Mouse (Mus musculus) hindbrain, embryonic 10.5 days (tissue): ENCODE measurements at regions not wholly inside any gene's neighbourhood (a gene's known extent, or its start where the extent isn't known, plus 50 kb on each side); places are given as distances from the start of the nearest gene placed in this dataset.
A peak's percentile ranks its signal among the peaks of the same experiment; 100 is the strongest.

Source experiments
- DNase-seq: peaks from one replicate; pipeline ENCODE4 v3.0.0-alpha.2; 2017; ENCODE audit warnings: low spot score
- H3K27ac ChIP-seq: fragments of 300-500 bp; sonication (generic); 2 replicates; pipeline ENCODE4 v1.5.1; 2016; ENCODE audit warnings: mild to moderate bottlenecking, moderate library complexity
- H3K27me3 ChIP-seq: fragments of 300-500 bp; sonication (generic); 2 replicates; pipeline ENCODE4 v1.6.1; 2016; ENCODE audit warnings: mild to moderate bottlenecking; ENCODE audit not compliant: poor library complexity, insufficient read depth, severe bottlenecking
- H3K36me3 ChIP-seq: fragments of 300-500 bp; sonication (generic); 2 replicates; pipeline ENCODE4 v1.6.1; 2016; ENCODE audit warnings: mild to moderate bottlenecking, moderate library complexity
- H3K4me1 ChIP-seq: fragments of 300-500 bp; sonication (generic); replicated peaks from 2 replicates; pipeline ENCODE4 v1.6.1; 2016; ENCODE audit warnings: mild to moderate bottlenecking
- H3K4me3 ChIP-seq: fragments of 300-500 bp; sonication (generic); 2 replicates; pipeline ENCODE4 v1.5.1; 2016; ENCODE audit warnings: mild to moderate bottlenecking, moderate library complexity
- H3K9me3 ChIP-seq: fragments of 300-500 bp; sonication (generic); 2 replicates; pipeline ENCODE4 v1.6.1; 2016; ENCODE audit warnings: mild to moderate bottlenecking, moderate library complexity
- WGBS: fragments of 180-500 bp; shearing (Covaris S2); methylation state at CpG from one replicate; pipeline ENCODE4 v1.1.7; 2016; 5-methylcytosine and 5-hydroxymethylcytosine counted together

DNA sequence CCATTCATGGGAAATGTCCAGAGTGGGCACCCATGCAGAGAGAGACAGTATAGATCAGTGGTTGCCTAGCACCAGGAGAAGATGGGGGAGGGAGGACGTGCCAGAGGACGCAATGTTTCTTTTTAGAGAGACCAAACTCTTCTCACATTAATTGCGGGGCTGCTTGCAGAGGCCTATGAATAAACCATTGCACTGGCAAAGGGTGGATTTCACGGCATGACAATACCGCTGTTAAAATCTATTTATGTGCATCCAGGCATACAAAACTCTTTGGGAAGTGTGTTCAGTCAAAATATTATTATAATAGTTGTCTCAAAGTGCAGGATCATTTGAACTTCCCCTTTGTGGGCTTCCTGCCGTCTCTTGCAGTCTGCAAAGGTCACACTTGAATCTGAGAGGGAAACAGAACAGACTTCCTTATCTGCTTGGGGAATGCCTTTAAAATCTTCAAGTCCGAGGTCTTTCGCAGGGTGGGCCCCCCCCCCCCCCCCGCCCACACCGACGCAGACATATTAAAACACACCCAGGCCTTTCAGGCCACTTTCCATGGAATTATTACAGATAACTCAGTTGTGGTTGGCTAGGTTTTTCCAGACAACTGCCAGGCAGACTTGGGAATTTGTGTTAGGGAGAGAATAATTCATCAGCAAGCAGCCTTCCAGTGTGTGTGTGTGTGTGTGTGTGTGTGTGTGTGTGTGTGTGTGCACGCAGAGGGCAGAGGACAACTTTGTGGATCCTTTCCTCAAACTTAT, 78.3 kb upstream of the Slc45a1 start:
- Histone ChIP-seq H3K27ac (peak overlapping the region; percentile 83), H3K4me3 (peak overlapping the region; percentile 4; the same call in 1 of the 2 replicates), H3K9me3 (peaks cover 7% of the 10 kb centered on the region), H3K4me1 (peaks cover 44% of the 10 kb centered on the region), H3K36me3 (peaks cover 4% of the 10 kb centered on the region; the same call in 1 of the 2 replicates), H3K27me3 (no peaks in the 10 kb centered on the region; the same call in 1 of the 2 replicates)
- WGBS, result 11% methylated on average over 12 of the region's 12 CpGs
- peak; percentile 76 for DNase-seq

DNA sequence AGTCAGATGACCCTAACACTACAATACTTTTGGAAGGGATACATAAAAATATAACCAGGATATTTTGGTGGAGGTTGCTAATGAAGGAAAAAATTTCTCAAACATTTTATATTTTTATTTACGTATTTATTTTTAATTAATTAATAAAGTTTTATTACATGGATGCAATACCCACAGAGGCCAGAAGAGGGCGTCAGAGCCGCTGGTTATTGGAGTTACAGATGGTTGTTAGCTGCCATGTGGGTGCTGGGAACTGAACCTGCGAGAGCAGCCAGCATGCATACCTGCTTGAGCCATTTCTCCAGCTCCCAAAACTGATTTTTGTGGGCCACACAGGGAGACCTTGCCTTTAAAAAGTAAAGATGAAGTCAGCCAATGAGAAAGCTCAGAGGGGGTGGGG, 74.6 kb upstream of the Slc45a1 start:
- WGBS, result 61% methylated on average over 4 of the region's 4 CpGs
- Histone ChIP-seq H3K27ac (no peak overlapping the region), H3K27me3 (no peaks in the 10 kb centered on the region; the same call in 1 of the 2 replicates), H3K9me3 (peaks cover 7% of the 10 kb centered on the region), H3K4me1 (peaks cover 48% of the 10 kb centered on the region), H3K36me3 (peaks cover 4% of the 10 kb centered on the region; the same call in 1 of the 2 replicates), H3K4me3 (no peak overlapping the region)
- no peak for DNase-seq

DNA sequence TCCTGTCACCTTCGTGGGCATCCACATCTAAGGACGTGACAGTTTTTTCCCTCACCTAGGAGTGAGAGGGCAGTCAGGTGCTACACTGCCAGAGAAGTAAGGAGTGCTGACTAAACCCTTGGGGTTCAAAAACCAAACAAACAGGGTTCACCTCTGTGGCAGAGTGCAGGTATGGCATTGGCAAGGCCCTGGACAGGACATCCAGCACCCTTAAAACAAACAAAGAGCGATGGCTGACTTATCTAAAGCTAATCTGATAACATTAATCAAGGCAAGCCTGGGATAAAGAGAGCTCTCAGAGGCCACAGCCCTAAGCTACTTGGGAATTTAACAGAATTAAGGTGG, 74.1 kb upstream of the Slc45a1 start:
- WGBS, result 88% methylated on average over 3 of the region's 3 CpGs

GRCm38 (mm10) chr4:150725443-150726135, 73.6 kb upstream of the Slc45a1 start:
- Histone ChIP-seq H3K4me1 (peaks cover 44% of the 10 kb centered on the region), H3K4me3 (no peak overlapping the region), H3K36me3 (peaks cover 4% of the 10 kb centered on the region; the same call in 1 of the 2 replicates), H3K27ac (peak overlapping the region; percentile 53; the same call in 1 of the 2 replicates), H3K9me3 (peaks cover 7% of the 10 kb centered on the region), H3K27me3 (no peaks in the 10 kb centered on the region; the same call in 1 of the 2 replicates)
- WGBS, result 77% methylated on average over 17 of the region's 17 CpGs
- no peak for DNase-seq

More for the DNA sequence above, 74.1 kb upstream of the Slc45a1 start:
- no peak for DNase-seq
- Histone ChIP-seq H3K27me3 (no peaks in the 10 kb centered on the region; the same call in 1 of the 2 replicates), H3K27ac (peak overlapping the region; percentile 53; the same call in 1 of the 2 replicates), H3K9me3 (peaks cover 7% of the 10 kb centered on the region), H3K4me3 (no peak overlapping the region), H3K36me3 (peaks cover 4% of the 10 kb centered on the region; the same call in 1 of the 2 replicates), H3K4me1 (peaks cover 44% of the 10 kb centered on the region)

DNA sequence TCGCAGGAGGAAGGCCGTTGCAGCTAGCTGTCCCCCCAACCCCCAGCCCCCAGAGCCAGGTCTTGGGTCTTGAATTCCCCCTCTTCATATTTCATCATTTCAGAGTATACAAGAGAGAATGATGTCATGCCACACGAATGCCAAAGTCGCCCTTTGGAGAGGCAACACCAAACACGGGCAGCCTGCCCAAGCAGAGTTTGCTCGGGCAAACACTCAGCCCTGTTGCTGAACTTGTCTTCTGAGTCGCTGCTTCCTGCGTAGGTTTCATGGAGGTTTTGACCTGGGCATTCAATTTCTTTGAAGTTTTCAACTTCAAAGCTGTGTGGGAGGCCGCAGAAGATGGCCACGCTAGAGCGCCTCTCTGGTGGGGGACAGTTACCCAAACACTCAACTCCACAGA, 72.8 kb upstream of the Slc45a1 start:
- H3K27me3 ChIP-seq, result no peaks in the 10 kb centered on the region; the same call in 1 of the 2 replicates
- WGBS, result 88% methylated on average over 11 of the region's 11 CpGs
- H3K9me3 ChIP-seq, result peaks cover 7% of the 10 kb centered on the region
- no peak for DNase-seq
- peaks cover 4% of the 10 kb centered on the region; the same call in 1 of the 2 replicates for H3K36me3 ChIP-seq
- peaks cover 44% of the 10 kb centered on the region for H3K4me1 ChIP-seq
- H3K27ac ChIP-seq, result no peak overlapping the region
- no peak overlapping the region for H3K4me3 ChIP-seq

DNA sequence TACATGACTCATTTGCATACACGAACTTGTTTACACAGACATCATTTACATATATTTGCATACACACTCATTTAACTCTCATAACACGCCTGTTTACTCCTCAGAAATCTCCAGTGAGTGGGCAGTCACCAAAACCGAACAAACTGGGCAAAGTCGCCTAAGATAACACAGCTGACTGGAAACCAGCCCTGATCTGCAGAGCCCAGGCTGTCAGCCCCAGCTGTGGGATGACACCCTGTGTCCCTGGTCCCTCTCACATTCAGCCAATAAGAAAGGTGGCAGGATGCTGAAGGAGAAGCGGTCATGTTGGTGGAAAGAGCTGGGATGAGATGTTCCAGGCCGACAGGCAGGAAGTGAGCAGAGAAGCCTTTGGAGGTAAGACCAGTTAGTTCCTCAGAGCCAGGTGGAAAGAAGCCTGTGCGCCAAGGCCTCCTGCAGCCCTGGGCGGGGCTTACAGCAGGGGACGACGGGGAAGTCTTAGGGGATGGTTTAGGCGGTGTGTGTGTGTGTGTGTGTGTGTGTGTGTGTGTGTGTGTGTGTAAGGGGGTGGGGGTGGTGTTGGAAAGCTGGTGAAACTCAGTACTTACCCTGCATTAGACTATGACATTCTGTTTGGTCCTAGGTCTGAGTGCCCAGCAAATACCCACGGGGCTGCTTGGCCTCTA, 69.8 kb upstream of the Slc45a1 start:
- peaks cover 3% of the 10 kb centered on the region for H3K9me3 ChIP-seq
- peaks cover 47% of the 10 kb centered on the region for H3K4me1 ChIP-seq
- H3K36me3 ChIP-seq, result peaks cover 1% of the 10 kb centered on the region; the same call in 1 of the 2 replicates
- no peak for DNase-seq
- peak overlapping the region; percentile 19; the same call in 1 of the 2 replicates for H3K27ac ChIP-seq
- no peak overlapping the region for H3K4me3 ChIP-seq
- no peaks in the 10 kb centered on the region for H3K27me3 ChIP-seq
- WGBS, result 50% methylated on average over 12 of the region's 12 CpGs

DNA sequence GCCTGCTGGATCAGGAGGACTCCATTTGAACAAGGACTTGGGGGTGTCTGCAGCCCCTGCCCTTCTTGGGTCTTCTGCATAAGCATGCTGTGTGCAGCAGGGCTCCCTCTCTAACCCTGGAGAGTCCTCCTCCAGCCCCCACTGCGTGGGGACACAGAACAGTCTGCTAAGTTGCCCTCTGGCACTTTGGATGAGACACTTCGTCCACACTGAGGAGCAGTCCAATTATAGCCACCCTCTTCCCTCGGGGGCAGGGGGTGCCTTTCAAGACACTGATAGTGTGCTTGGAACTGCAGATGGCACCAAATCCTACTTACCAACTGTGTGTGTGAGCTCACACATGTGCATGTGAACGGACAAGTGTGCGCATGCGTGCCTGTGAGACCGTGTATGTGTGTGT, 65.9 kb upstream of the Slc45a1 start:
- H3K27ac ChIP-seq, result peak overlapping the region; percentile 46; the same call in 1 of the 2 replicates
- H3K27me3 ChIP-seq, result 0 out of 2 replicates have a peak, but pooled peaks cover 3% of the 10 kb centered on the region
- H3K9me3 ChIP-seq, result no peaks in the 10 kb centered on the region
- H3K4me3 ChIP-seq, result no peak overlapping the region
- peaks cover 42% of the 10 kb centered on the region for H3K4me1 ChIP-seq
- no peaks in the 10 kb centered on the region for H3K36me3 ChIP-seq
- 80% methylated on average over 7 of the region's 7 CpGs for WGBS
- no peak for DNase-seq

GRCm38 (mm10) chr4:150715051-150715450, 63.1 kb upstream of the Slc45a1 start:
- Histone ChIP-seq H3K4me1 (peaks cover 29% of the 10 kb centered on the region), H3K27ac (no peak overlapping the region)
- 81% methylated on average over 2 of the region's 2 CpGs for WGBS

DNA sequence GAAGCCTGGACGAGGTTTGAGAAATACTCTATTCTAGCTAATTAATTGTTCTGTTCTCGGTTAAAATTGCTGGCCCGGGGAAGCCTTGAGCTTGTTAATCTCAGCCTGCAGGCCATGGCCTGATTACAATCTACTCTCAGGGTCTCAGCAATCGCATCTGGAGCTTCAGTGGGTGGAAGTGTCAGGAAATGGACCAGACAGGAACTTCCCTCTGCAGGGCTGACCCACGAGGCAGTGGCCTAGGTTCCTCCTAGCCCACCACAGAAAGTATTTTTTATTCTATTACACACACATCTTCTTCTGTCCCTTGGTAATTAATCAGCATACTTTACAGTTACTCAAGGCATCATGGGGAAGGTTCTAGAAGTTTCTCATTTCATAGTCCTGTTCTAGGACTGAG, 61.3 kb upstream of the Slc45a1 start:
- Histone ChIP-seq H3K27me3 (0 out of 2 replicates have a peak, but pooled peaks cover 3% of the 10 kb centered on the region), H3K36me3 (no peaks in the 10 kb centered on the region), H3K4me3 (no peak overlapping the region), H3K9me3 (no peaks in the 10 kb centered on the region), H3K4me1 (peaks cover 37% of the 10 kb centered on the region), H3K27ac (0 out of 2 replicates have a peak overlapping the region, but pooled peaks have one; percentile 12)
- no peak for DNase-seq
- WGBS, result 72% methylated on average over 5 of the region's 5 CpGs

More at GRCm38 (mm10) chr4:150715051-150715450, 63.1 kb upstream of the Slc45a1 start:
- Histone ChIP-seq H3K4me3 (no peak overlapping the region), H3K36me3 (no peaks in the 10 kb centered on the region), H3K27me3 (0 out of 2 replicates have a peak, but pooled peaks cover 3% of the 10 kb centered on the region), H3K9me3 (no peaks in the 10 kb centered on the region)
- no peak for DNase-seq

- Histone ChIP-seq H3K4me3 (no peak overlapping the region), H3K27me3 (0 out of 2 replicates have a peak, but pooled peaks cover 3% of the 10 kb centered on the region), H3K36me3 (no peaks in the 10 kb centered on the region), H3K27ac (peak overlapping the region; percentile 23; the same call in 1 of the 2 replicates), H3K9me3 (no peaks in the 10 kb centered on the region), H3K4me1 (peaks cover 39% of the 10 kb centered on the region)
- WGBS, result 77% methylated on average over 10 of the region's 10 CpGs
- DNase-seq, result no peak
Measured at GRCm38 (mm10) chr4:150712856-150713255, 60.9 kb upstream of the Slc45a1 start.

GRCm38 (mm10) chr4:150711646-150712045, 59.7 kb upstream of the Slc45a1 start:
- Histone ChIP-seq H3K27ac (no peak overlapping the region; the same call in 1 of the 2 replicates), H3K27me3 (0 out of 2 replicates have a peak, but pooled peaks cover 11% of the 10 kb centered on the region), H3K9me3 (no peaks in the 10 kb centered on the region), H3K4me1 (peaks cover 41% of the 10 kb centered on the region), H3K36me3 (no peaks in the 10 kb centered on the region), H3K4me3 (no peak overlapping the region)
- WGBS, result 92% methylated on average over 6 of the region's 6 CpGs
- no peak for DNase-seq

DNA sequence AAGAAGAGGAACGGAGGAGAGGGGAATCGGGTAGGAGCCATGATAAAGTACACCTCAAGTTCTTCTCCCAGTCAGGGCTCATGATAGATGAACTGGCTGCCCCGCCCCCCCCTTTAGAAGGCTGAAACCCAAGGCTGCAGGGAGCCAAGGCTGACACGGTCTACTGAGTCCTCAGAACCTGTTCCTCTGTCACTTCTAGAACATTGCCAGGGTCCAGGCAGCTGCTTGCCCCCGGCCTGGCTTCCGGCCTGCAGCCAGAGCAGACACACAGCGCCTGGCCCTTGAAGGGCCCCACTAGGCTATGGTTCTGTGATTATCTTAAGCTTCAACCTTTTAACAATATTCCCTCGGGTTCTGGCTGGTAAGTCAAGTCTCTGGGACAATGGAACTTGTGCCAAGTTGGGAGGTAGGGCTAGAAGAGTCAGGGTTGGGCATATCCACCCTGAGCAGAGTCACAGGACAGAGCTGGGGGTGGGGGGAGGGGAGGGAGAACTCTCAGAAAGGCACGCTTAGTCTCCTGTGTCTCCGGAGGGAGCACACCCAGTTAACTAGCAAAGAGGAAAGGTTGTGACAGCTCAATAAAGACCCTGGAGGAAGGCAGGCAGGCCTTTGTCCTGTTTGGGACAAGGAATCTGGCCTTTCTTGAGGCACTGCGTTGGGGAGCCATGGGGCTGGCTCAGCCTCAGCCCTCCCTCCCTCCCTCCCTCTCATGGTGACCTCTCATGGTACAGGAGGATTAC, 57.6 kb upstream of the Slc45a1 start:
- H3K4me1 ChIP-seq, result peaks cover 42% of the 10 kb centered on the region
- H3K9me3 ChIP-seq, result no peaks in the 10 kb centered on the region
- peak; percentile 59 for DNase-seq
- no peaks in the 10 kb centered on the region for H3K36me3 ChIP-seq
- peak overlapping the region; percentile 85 for H3K27ac ChIP-seq
- peaks cover 16% of the 10 kb centered on the region; the same call in 1 of the 2 replicates for H3K27me3 ChIP-seq
- no peak overlapping the region for H3K4me3 ChIP-seq
- WGBS, result 31% methylated on average over 11 of the region's 11 CpGs
